Mouse (Mus musculus) heart, embryonic 16.5 days (tissue): ENCODE measurements around the gene Gnai2. TPM values are rescaled to one million over a fixed set of nuclear protein-coding genes. Genes with fewer than 3 reads are reported as not detected.

Experiments used
- ATAC-seq: fragments of 200-750 bp; cut with Nextera tagmentation; replicated peaks from 2 replicates; pipeline ENCODE4 v1.8.0; 2017; ENCODE audit warnings: moderate number of reproducible peaks; ENCODE audit not compliant: insufficient read depth, low FRiP score; ENCODE audit errors: extremely low read depth
- H3K27ac ChIP-seq: fragments of 300-500 bp; sonication (generic); 2 replicates; pipeline ENCODE4 v1.5.1; 2014; ENCODE audit warnings: mild to moderate bottlenecking, low read length, control low read depth, moderate library complexity
- H3K27me3 ChIP-seq: fragments of 300-500 bp; sonication (generic); 2 replicates; pipeline ENCODE4 v1.6.1; 2014; ENCODE audit warnings: low read length, mixed read lengths; ENCODE audit not compliant: control insufficient read depth, insufficient read depth
- H3K36me3 ChIP-seq: fragments of 300-500 bp; sonication (generic); 2 replicates; pipeline ENCODE4 v1.6.1; 2014; ENCODE audit not compliant: control insufficient read depth, insufficient read depth
- H3K4me1 ChIP-seq: fragments of 300-500 bp; sonication (generic); 2 replicates; pipeline ENCODE4 v1.6.1; 2014; ENCODE audit warnings: low read length, mixed read lengths; ENCODE audit not compliant: control insufficient read depth, insufficient read depth
- H3K4me2 ChIP-seq: fragments of 300-500 bp; sonication (generic); 2 replicates; pipeline ENCODE4 v1.6.1; 2014; ENCODE audit warnings: low read depth, mild to moderate bottlenecking, control low read depth, low read length
- H3K4me3 ChIP-seq: fragments of 300-500 bp; sonication (generic); 2 replicates; pipeline ENCODE4 v1.5.1; 2014; ENCODE audit warnings: mild to moderate bottlenecking, control low read depth, low read length
- H3K9ac ChIP-seq: fragments of 300-500 bp; sonication (generic); 2 replicates; pipeline ENCODE4 v1.6.1; 2014; ENCODE audit warnings: low read length, control low read depth
- H3K9me3 ChIP-seq: fragments of 300-500 bp; sonication (generic); replicated peaks from 2 replicates; pipeline ENCODE4 v1.6.1; 2016; ENCODE audit warnings: low read length; ENCODE audit not compliant: control insufficient read depth
- WGBS: fragments of 180-500 bp; shearing (Covaris S2); extraction: QIAGEN DNeasy Blood & Tissue Kit; methylation state at CpG from one replicate; pipeline ENCODE4 v1.1.7; 2014; 5-methylcytosine and 5-hydroxymethylcytosine counted together
- polyA plus RNA-seq: library from polyadenylated mRNA; unstranded; fragments of >200 nt; fragmentation: Nextera tagmentation; extraction: Ambion mirVana; gene quantifications from 2 replicates; pipeline ENCODE4 v1.2.1, GENCODE M21; 2015

The Gnai2 gene
- polyA plus RNA-seq, 1 experiment from 2014 or later = 458 TPM

DNA sequence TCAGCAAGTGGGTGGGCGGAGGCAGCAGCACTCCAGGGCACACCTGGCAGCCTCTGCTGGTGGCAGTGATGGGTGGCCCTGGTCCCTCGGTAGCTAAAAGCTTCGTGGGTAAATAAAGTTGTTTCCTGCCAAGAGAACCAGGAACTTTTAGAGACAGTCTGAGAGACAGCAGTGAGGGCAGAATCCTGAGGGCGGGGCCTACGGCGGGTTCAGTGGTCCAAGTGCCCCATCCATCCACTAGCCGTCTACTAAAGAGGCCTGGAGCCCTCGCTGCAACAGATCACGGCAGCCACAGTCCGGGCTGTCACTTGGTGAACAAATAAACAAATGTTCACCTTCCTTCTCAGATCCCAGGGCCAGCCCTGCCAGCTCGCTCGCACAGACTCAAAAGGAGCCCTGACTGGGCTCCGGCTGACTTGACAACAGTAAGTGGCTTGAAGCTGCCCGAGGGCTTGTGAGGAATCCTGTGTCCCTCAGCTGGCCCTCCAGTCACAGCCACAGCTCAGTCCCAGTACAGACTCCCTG lies 5.2 kb downstream of the Gnai2 start:
- WGBS = 28% methylated on average over 14 of the region's 14 CpGs
- Histone ChIP-seq H3K27me3 (no peaks in the 10 kb centered on the region), H3K27ac (peak overlapping the region; percentile 88), H3K4me3 (no peak overlapping the region), H3K36me3 (peaks cover 2% of the 10 kb centered on the region; the same call in 1 of the 2 replicates), H3K4me1 (peaks cover 73% of the 10 kb centered on the region), H3K9me3 (no peaks in the 10 kb centered on the region), H3K9ac (peak overlapping the region; percentile 53), H3K4me2 (peak overlapping the region; percentile 45)
- no peak for ATAC-seq

DNA sequence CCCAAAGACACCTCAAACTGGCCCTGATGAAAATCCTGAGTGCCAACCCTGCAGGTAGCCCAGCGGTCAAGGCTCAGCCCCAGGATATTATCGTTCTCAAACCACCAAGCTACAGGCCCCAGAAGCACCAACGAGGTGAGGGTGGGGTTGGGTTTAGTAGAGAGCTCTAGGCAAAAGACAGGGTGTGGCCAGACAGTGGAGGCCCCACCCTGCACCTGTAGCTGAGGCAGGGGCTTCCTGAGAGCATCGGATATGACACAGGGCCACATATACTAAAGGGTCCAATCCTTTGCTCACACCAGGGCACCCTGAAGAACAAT lies 5.8 kb downstream of the Gnai2 start:
- WGBS = 51% methylated on average over 4 of the region's 4 CpGs
- H3K9me3 ChIP-seq = no peaks in the 10 kb centered on the region
- peaks cover 2% of the 10 kb centered on the region; the same call in 1 of the 2 replicates for H3K36me3 ChIP-seq
- peaks cover 77% of the 10 kb centered on the region for H3K4me1 ChIP-seq
- H3K4me2 ChIP-seq = peak overlapping the region; percentile 45
- peak overlapping the region; percentile 53 for H3K9ac ChIP-seq
- peak overlapping the region; percentile 88 for H3K27ac ChIP-seq
- H3K27me3 ChIP-seq = no peaks in the 10 kb centered on the region
- ATAC-seq = no peak
- no peak overlapping the region for H3K4me3 ChIP-seq

DNA sequence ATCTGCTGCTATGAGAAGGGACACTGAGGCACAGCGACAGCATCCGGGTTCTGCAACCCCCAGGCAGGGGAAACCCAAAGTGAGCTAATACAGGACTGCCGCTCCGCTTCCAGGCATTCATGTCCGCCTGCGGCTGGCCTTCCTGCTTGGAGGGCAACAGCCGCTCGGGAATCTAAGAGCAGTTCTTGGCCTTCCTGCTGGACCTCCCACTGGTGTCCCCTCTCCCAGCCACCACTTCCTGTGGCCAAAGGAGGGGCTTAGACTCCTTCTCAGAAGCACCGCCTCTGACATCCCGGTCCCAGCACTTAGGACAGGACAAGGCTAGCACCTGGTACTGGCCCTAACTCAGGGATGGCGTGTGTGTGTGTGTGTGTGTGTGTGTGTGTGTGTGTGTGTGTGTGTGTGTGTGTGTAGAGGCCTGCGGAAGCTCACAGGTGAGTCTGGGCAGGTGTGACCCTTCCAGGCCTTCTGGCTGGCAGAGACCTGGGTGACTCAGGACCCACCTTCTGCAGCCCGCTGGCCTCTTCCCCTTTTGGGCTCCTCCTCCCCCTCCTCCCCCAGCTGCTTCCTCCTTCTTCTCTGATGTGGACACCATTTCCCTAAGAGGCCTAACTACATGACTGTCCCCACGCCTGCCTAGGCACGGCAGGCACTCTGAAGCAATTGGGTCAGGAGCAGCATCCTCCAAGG lies 6.3 kb downstream of the Gnai2 start:
- Histone ChIP-seq H3K27ac (peak overlapping the region; percentile 88), H3K4me3 (peak overlapping the region; percentile 6; the same call in 1 of the 2 replicates), H3K27me3 (no peaks in the 10 kb centered on the region), H3K36me3 (peaks cover 2% of the 10 kb centered on the region; the same call in 1 of the 2 replicates), H3K9ac (peak overlapping the region; percentile 53), H3K4me1 (peaks cover 82% of the 10 kb centered on the region), H3K4me2 (peak overlapping the region; percentile 45), H3K9me3 (no peaks in the 10 kb centered on the region)
- peak; percentile 8; the same call in 1 of the 2 replicates for ATAC-seq
- WGBS = 47% methylated on average over 15 of the region's 15 CpGs

DNA sequence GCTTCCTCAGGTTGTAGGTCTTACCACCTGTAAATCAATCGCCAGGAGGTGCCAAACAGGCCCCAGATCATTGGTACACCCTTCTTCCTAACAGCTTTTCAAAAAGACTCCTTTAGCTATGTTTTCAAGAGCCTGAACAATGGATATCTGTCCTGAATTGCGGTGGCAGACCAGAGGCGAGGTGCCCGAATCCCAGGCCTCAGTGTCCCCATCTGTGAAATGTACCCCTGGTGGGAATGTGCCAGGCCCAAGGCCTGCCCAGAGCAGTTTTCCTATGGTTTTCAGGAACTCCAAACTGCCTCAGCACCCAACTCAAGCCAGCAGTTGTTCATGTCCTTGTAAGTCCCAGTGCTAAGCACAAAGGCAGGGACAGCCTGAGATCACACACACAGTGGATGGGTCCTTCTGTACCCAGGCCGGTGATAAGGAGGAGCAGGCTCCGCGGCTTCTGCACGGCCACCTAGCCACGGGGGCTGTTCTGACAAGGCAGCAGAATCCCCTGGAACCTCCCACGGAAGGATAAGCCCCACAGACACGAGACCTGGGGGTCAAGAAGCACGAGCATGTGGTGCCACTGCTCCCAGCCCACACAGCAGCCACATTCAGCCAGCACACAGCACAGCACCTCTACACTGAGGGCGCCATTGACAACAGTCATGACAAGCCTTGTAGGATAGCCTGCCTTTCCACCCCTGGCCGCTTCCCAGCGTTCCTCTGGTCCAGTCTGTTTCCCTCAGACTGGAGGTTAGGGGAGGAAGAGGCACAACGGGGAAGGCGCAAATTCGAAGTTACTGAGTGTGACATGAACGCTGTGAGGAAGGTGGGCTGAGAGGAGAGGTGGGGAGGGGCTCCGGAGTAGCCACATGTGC lies 7.5 kb downstream of the Gnai2 start:
- peak overlapping the region; percentile 45 for H3K4me2 ChIP-seq
- no peaks in the 10 kb centered on the region for H3K27me3 ChIP-seq
- peak overlapping the region; percentile 30 for H3K9ac ChIP-seq
- peaks cover 2% of the 10 kb centered on the region; the same call in 1 of the 2 replicates for H3K36me3 ChIP-seq
- H3K4me1 ChIP-seq = peaks cover 85% of the 10 kb centered on the region
- no peaks in the 10 kb centered on the region for H3K9me3 ChIP-seq
- ATAC-seq = no peak
- H3K4me3 ChIP-seq = no peak overlapping the region
- 31% methylated on average over 20 of the region's 20 CpGs for WGBS
- H3K27ac ChIP-seq = peak overlapping the region; percentile 88

DNA sequence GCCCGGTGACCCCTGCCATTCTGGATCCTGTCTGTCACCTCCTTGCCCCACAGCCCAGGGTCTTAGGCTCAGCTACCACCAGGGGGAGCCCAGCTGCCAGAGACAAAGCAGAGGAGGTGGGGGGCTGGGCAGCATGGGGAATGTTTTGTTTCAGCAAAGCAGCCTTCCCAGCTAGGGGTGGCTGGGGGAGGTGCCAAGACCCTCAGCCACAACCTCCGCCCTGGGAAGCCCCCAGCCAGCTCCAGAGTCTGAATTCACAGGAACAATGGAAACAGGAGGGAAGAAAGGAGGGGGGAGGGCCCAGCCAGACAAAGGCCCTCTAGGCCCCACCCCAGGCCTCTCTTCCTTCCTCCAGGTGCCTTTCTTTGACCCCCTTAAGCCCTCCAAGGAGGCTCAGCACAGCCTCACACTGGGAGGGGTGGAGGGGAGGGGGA lies 8.3 kb downstream of the Gnai2 start:
- Histone ChIP-seq H3K36me3 (peaks cover 5% of the 10 kb centered on the region), H3K9ac (peak overlapping the region; percentile 30), H3K4me1 (peaks cover 80% of the 10 kb centered on the region), H3K9me3 (no peaks in the 10 kb centered on the region), H3K4me3 (peak overlapping the region; percentile 4; the same call in 1 of the 2 replicates), H3K4me2 (peak overlapping the region; percentile 26), H3K27ac (peak overlapping the region; percentile 88), H3K27me3 (no peaks in the 10 kb centered on the region)
- WGBS = 0% methylated on average over 2 of the region's 2 CpGs
- peak; percentile 59 for ATAC-seq

DNA sequence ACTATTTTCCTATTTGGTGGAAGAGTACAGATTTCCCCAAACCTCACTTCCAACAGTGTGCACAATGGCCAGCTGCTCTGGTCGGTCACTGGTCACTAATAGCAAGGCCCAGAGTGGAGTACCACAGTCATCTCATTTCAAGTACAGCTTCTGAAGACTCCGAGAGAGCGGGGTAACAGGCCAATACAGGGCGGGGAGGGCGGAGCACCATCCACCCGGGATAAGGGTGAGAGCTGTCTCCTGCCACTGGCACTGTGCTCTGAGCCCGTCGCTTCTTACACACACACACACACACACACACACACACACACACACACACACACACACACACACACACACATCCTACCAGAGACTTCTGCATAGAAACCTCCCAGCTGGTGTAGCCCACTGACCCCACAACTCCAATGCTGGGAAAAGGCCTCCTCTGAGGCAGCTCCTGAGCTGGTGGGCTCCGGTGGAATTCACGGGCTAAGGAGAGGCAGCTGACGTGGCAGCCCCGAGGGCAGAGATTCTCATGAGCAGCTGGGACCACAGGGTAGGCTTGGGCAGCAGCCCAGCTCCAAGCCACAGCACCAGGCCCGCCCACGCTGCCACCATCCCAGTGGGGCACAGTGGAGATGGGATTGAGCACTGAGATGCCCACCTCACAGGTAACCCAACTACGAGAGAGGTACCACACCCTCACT lies 8.9 kb downstream of the Gnai2 start:
- peaks cover 78% of the 10 kb centered on the region for H3K4me1 ChIP-seq
- no peaks in the 10 kb centered on the region for H3K9me3 ChIP-seq
- peak overlapping the region; percentile 4; the same call in 1 of the 2 replicates for H3K4me3 ChIP-seq
- H3K27me3 ChIP-seq = no peaks in the 10 kb centered on the region
- ATAC-seq = no peak; the same call in 1 of the 2 replicates
- peak overlapping the region; percentile 88 for H3K27ac ChIP-seq
- WGBS = 45% methylated on average over 15 of the region's 15 CpGs
- peak overlapping the region; percentile 26 for H3K4me2 ChIP-seq
- peaks cover 5% of the 10 kb centered on the region for H3K36me3 ChIP-seq
- H3K9ac ChIP-seq = peak overlapping the region; percentile 32

DNA sequence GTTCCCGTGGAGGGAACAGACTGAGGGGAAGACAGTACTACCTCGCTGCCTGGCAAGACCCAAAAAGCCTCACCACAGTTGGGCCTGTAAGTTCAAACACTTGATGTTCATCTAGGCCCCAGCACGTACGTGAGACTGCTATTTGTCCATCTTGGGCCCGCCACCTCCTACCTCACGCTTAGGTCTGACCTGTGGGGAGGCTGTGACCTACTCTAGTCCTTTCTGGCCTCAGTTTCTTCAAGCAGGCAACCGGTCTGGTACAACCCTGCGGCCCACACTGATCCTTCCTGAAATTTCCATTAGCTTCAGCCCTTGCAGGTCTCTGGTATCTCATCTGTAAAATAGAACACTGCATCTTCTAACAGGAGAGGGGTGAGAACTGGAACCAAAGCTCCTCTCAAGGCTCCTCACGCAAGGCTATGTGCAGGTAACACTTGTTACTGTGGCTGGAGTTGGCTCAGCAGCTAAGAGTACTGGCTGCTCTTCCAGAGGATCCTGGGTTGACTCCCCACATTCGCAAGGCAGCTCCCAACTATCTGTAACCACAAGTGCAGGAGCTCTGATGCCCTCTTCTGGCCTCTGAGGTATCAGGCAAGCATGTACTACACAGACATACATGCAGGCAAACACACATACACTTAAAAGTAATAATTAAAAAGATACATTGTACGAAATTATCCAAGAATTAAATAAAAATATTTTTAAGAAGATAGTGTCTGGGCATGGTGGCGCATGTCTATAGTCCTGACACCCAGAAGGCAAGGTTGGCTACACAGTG lies 9.6 kb downstream of the Gnai2 start:
- 88% methylated on average over 12 of the region's 12 CpGs for WGBS
- H3K9ac ChIP-seq = peak overlapping the region; percentile 56
- H3K4me3 ChIP-seq = no peak overlapping the region
- H3K4me2 ChIP-seq = no peak overlapping the region
- no peaks in the 10 kb centered on the region for H3K9me3 ChIP-seq
- peaks cover 78% of the 10 kb centered on the region for H3K4me1 ChIP-seq
- ATAC-seq = no peak
- no peaks in the 10 kb centered on the region for H3K27me3 ChIP-seq
- peak overlapping the region; percentile 72 for H3K27ac ChIP-seq
- H3K36me3 ChIP-seq = peaks cover 5% of the 10 kb centered on the region

DNA sequence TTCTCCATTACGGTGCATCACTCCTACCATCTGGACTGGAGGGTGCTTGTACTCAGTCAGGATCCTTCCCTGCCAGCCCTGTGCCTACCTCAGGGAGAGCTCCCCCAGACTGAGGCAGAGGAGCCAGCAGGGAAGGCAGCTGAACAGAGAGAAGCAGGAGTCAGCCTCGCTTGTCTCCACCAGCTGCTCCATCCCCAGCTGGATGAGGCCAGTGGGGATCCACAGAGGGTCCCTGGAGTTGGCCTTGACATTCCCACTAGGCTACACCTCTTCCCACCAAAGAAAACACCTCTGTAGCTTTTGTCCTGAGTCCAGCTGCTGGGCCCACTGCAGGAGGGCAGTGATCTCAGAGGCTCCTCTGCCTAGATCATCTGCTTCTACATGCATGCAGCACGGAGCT lies 10.2 kb downstream of the Gnai2 start:
- WGBS = 85% methylated on average over 3 of the region's 3 CpGs
- H3K4me3 ChIP-seq = no peak overlapping the region
- peaks cover 10% of the 10 kb centered on the region for H3K36me3 ChIP-seq
- no peak for ATAC-seq
- no peaks in the 10 kb centered on the region for H3K9me3 ChIP-seq
- H3K27me3 ChIP-seq = no peaks in the 10 kb centered on the region
- peak overlapping the region; percentile 26 for H3K4me2 ChIP-seq
- peak overlapping the region; percentile 56 for H3K9ac ChIP-seq
- peak overlapping the region; percentile 72 for H3K27ac ChIP-seq
- H3K4me1 ChIP-seq = peaks cover 78% of the 10 kb centered on the region
